In genomic region chr6:115123262-115124201, GRCm38 (mm10) we compare ENCODE assay signal across 8 mouse cellular contexts. TPM values are rescaled to one million over a fixed set of nuclear protein-coding genes. Genes with fewer than 3 reads are reported as not detected.
DNase-seq lines count a peak whose midpoint lies in the region; ATAC-seq and TF ChIP-seq lines count a peak whose summit lies in the region.

No protein-coding gene starts in this region.

- no peak for TF ChIP-seq CTCF in liver, postnatal 0 days (IDR thresholded peaks at IDR 0.05; ENCODE audit: low read depth)

- no peak overlapping the region for H3K27ac ChIP-seq in kidney, embryonic 14.5 days (ENCODE audit: low read depth, low read length)
- no peak overlapping the region for H3K27ac ChIP-seq in liver, postnatal 0 days (ENCODE audit: low read depth)
- H3K27ac ChIP-seq in neural tube, embryonic 13.5 days (replicated peaks): peak overlapping the region; percentile 79

- peak; percentile 11 for DNase-seq in kidney, postnatal 10 days
- DNase-seq in cerebellum, adult 9-10 months: peak; percentile 49
- DNase-seq in frontal cortex, postnatal 10 days (ENCODE audit: low spot score in 2 of 2): peak; percentile 70 to 82
- no peak for DNase-seq in liver, postnatal 0 days
- no peak for DNase-seq in natural killer cell, adult 2 months (ENCODE audit: low spot score in 2 of 2)

- no peaks in the 10 kb centered on the region for H3K36me3 ChIP-seq in kidney, embryonic 14.5 days (ENCODE audit: control insufficient read depth, insufficient read depth, low read length)
- H3K36me3 ChIP-seq in liver, postnatal 0 days (replicated peaks; ENCODE audit: insufficient read depth, low read length): no peaks in the 10 kb centered on the region
- no peaks in the 10 kb centered on the region for H3K36me3 ChIP-seq in neural tube, embryonic 13.5 days

- no peak overlapping the region for H3K4me2 ChIP-seq in kidney, embryonic 14.5 days (replicated peaks; ENCODE audit: low read depth, low read length)
- H3K4me2 ChIP-seq in liver, postnatal 0 days (ENCODE audit: low read depth, low read length): peak overlapping the region; percentile 26; the same call in 1 of the 2 replicates
- peak overlapping the region; percentile 24; the same call in 1 of the 2 replicates for H3K4me2 ChIP-seq in neural tube, embryonic 13.5 days

- no peaks in the 10 kb centered on the region for H3K27me3 ChIP-seq in kidney, embryonic 14.5 days (ENCODE audit: control insufficient read depth, insufficient read depth, low read length)
- no peaks in the 10 kb centered on the region for H3K27me3 ChIP-seq in liver, postnatal 0 days (ENCODE audit: insufficient read depth, low read length)
- no peaks in the 10 kb centered on the region for H3K27me3 ChIP-seq in neural tube, embryonic 13.5 days

- H3K9ac ChIP-seq in kidney, embryonic 14.5 days (ENCODE audit: low read depth, low read length): no peak overlapping the region
- H3K9ac ChIP-seq in liver, postnatal 0 days (replicated peaks): no peak overlapping the region
- no peak overlapping the region for H3K9ac ChIP-seq in neural tube, embryonic 13.5 days

- no peaks in the 10 kb centered on the region for H3K4me1 ChIP-seq in kidney, embryonic 14.5 days (ENCODE audit: control insufficient read depth, insufficient read depth, low read length)
- H3K4me1 ChIP-seq in liver, postnatal 0 days (ENCODE audit: insufficient read depth): no peaks in the 10 kb centered on the region
- H3K4me1 ChIP-seq in neural tube, embryonic 13.5 days (replicated peaks): peaks cover 53% of the 10 kb centered on the region

- H3K4me3 ChIP-seq in kidney, embryonic 14.5 days (ENCODE audit: low read length): no peak overlapping the region
- H3K4me3 ChIP-seq in liver, postnatal 0 days (ENCODE audit: low read depth, low read length): no peak overlapping the region
- no peak overlapping the region for H3K4me3 ChIP-seq in neural tube, embryonic 13.5 days

- no peak for TF ChIP-seq EP300 in liver, postnatal 0 days (IDR thresholded peaks at IDR 0.05; ENCODE audit: low read depth)

- WGBS in kidney, embryonic 14.5 days: 25% methylated on average over 10 of the region's 10 CpGs
- 19% methylated on average over 10 of the region's 10 CpGs for WGBS in liver, postnatal 0 days (ENCODE audit: insufficient replicate concordance)
- WGBS in neural tube, embryonic 13.5 days: 18% methylated on average over 10 of the region's 10 CpGs

- H3K9me3 ChIP-seq in kidney, embryonic 14.5 days (ENCODE audit: control insufficient read depth, low read length): no peaks in the 10 kb centered on the region
- no peaks in the 10 kb centered on the region for H3K9me3 ChIP-seq in liver, postnatal 0 days (ENCODE audit: low read length)
- no peaks in the 10 kb centered on the region for H3K9me3 ChIP-seq in neural tube, embryonic 13.5 days

- no peak; the same call in 1 of the 2 replicates for ATAC-seq in kidney, embryonic 14.5 days (ENCODE audit: low FRiP score, low TSS enrichment)
- ATAC-seq in inflammation-experienced regulatory T-cells, adult 6 months: peak; percentile 82
- ATAC-seq in liver, postnatal 0 days: no peak
- peak; percentile 89 for ATAC-seq in neural tube, embryonic 13.5 days (ENCODE audit: low read depth)

RNA-seq across cellular contexts. Expression of gene Syn2, which starts 11.2 kb away (rescaled TPM):
- polyA plus RNA-seq in kidney, embryonic 14.5 days (2014; fragmentation: Nextera tagmentation; extraction: Ambion mirVana): 0.66 and 0.89 TPM in 2 replicates
- not detected for polyA plus RNA-seq in inflammation-experienced regulatory T-cells, adult 6 months (2017; shearing (Covaris generic))
- 0.20 and 0.21 TPM in 2 replicates for polyA plus RNA-seq in liver, postnatal 0 days (2015; fragmentation: Nextera tagmentation; extraction: Ambion mirVana)
- polyA plus RNA-seq in neural tube, embryonic 13.5 days (2015; fragmentation: Nextera tagmentation; extraction: Ambion mirVana): 33.7 and 33.8 TPM in 2 replicates

Comparison
In these comparisons a context has a peak if more than half of its experiments do, and no peak if none do; other contexts are left out.
1. DNase-seq: peak in kidney, postnatal 10 days (single experiment), cerebellum, adult 9-10 months (single experiment) and frontal cortex, postnatal 10 days (2 of 2); none in liver, postnatal 0 days (single experiment) and natural killer cell, adult 2 months (0 of 2).
2. ATAC-seq: peak in inflammation-experienced regulatory T-cells, adult 6 months (single experiment) and neural tube, embryonic 13.5 days (single experiment); none in kidney, embryonic 14.5 days (single experiment) and liver, postnatal 0 days (single experiment).
3. RNA of gene Syn2, which starts 11.2 kb away (polyA plus RNA-seq): 33.7 to 33.8 TPM in neural tube, embryonic 13.5 days; 0.66 to 0.89 TPM in kidney, embryonic 14.5 days, 0.20 to 0.21 TPM in liver, postnatal 0 days and not detected in inflammation-experienced regulatory T-cells, adult 6 months; every median in the first group is over 10 times any median in the second.